Mouse (Mus musculus) cerebellum, postnatal 14 days (tissue): ENCODE data around the gene 2410131K14Rik.

Experiments used
- DNase-seq, 2 experiments: peaks; one replicate each; pipeline ENCODE4 v3.0.0; 2021; ENCODE audit warnings: mixed read lengths in 2 of 2

2410131K14Rik gene

GRCm38 (mm10) chr5:118244606-118245443, at the start of gene 2410131K14Rik, which contains the start of gene Rnft2:
TSS of gene 2410131K14Rik (plus strand) at chr5:118245227.
TSS of gene Rnft2 (minus strand) at chr5:118245116.
- peak; percentile 100 for DNase-seq

- peak; percentile 57 to 59 for DNase-seq
These were observed 47.6 kb upstream of the 2410131K14Rik start for GRCm38 (mm10) chr5:118197421-118197820.

- no peak for DNase-seq
These were observed 45.4 kb upstream of the 2410131K14Rik start for GRCm38 (mm10) chr5:118199670-118200069.

GRCm38 (mm10) chr5:118204675-118205440, 40.2 kb upstream of the 2410131K14Rik start:
- DNase-seq = no peak

- DNase-seq = no peak
These were observed 39.2 kb upstream of the 2410131K14Rik start for GRCm38 (mm10) chr5:118205852-118206251.

GRCm38 (mm10) chr5:118214012-118214411, 31.0 kb upstream of the 2410131K14Rik start:
- DNase-seq = no peak

- peak; percentile 94 to 95 for DNase-seq
These were observed 30.4 kb upstream of the 2410131K14Rik start for GRCm38 (mm10) chr5:118214418-118215154.

- DNase-seq = no peak
These were observed 27.6 kb upstream of the 2410131K14Rik start for GRCm38 (mm10) chr5:118217410-118217809.

GRCm38 (mm10) chr5:118223142-118223757, 21.8 kb upstream of the 2410131K14Rik start:
- no peak for DNase-seq

- no peak for DNase-seq
These were observed 14.9 kb upstream of the 2410131K14Rik start for GRCm38 (mm10) chr5:118230071-118230611.

GRCm38 (mm10) chr5:118236891-118237290, 8.1 kb upstream of the 2410131K14Rik start:
- DNase-seq = peak; percentile 31 to 53

- DNase-seq = no peak
These were observed 5.4 kb upstream of the 2410131K14Rik start for GRCm38 (mm10) chr5:118239671-118240070.

- peak; percentile 36 to 43 for DNase-seq
These were observed 730 bp downstream of the 2410131K14Rik start for GRCm38 (mm10) chr5:118245606-118246308.

- DNase-seq = no peak
These were observed 2.4 kb downstream of the 2410131K14Rik start for GRCm38 (mm10) chr5:118247378-118247777.

GRCm38 (mm10) chr5:118250987-118251386, 6.0 kb downstream of the 2410131K14Rik start:
- DNase-seq = no peak

GRCm38 (mm10) chr5:118253551-118253950, 8.5 kb downstream of the 2410131K14Rik start:
- DNase-seq = no peak

GRCm38 (mm10) chr5:118256981-118257380, 12.0 kb downstream of the 2410131K14Rik start:
- DNase-seq = no peak

GRCm38 (mm10) chr5:118259152-118259551, 14.1 kb downstream of the 2410131K14Rik start:
- DNase-seq = peak; percentile 76 to 79

- DNase-seq = no peak
These were observed 14.6 kb downstream of the 2410131K14Rik start for GRCm38 (mm10) chr5:118259636-118260035.

GRCm38 (mm10) chr5:118260055-118260454, 15.0 kb downstream of the 2410131K14Rik start:
- no peak for DNase-seq

GRCm38 (mm10) chr5:118260642-118261041, 15.6 kb downstream of the 2410131K14Rik start:
- DNase-seq = peak; percentile 48 to 56
